Mouse (Mus musculus): ENCODE data around the gene Pde6h. TPM values are rescaled to one million over a fixed set of nuclear protein-coding genes. Genes with fewer than 3 reads are reported as not detected.

Gene Pde6h
- total RNA-seq, 2 experiments from 2014 or later, result not detected

GRCm38 (mm10) chr6:137014346-137014745 is 90.7 kb downstream of the Pde6h start:
- DNase-seq (ENCODE audit: low spot score in 2 of 2), result no peak

GRCm38 (mm10) chr6:137017216-137017973 is 93.8 kb downstream of the Pde6h start:
- no peak for DNase-seq (ENCODE audit: low spot score in 2 of 2)

Other genes starting within 250 kb of the Pde6h start
- under 1 TPM in 1 of 2 experiments, not detected in 1; 0.08 TPM for gene Gucy2c, start 142.1 kb upstream of the Pde6h start, total RNA-seq (2021)
- gene Hist4h4, start 119.4 kb upstream of the Pde6h start, total RNA-seq (2021), result 10 to 100 TPM; 32.2 to 40.5 TPM
- gene H2afj, start 115.6 kb upstream of the Pde6h start, total RNA-seq (2021), result 10 to 100 TPM; 18.1 to 19.7 TPM
- gene BC049715, start 96.2 kb upstream of the Pde6h start, total RNA-seq (2021), result under 1 TPM; 0.39 to 0.57 TPM
- 10 to 100 TPM; 83.7 to 86.2 TPM for gene Wbp11, start 95.6 kb upstream of the Pde6h start, total RNA-seq (2021)
- 1 to 10 TPM; 1.2 to 1.6 TPM for gene Smco3, start 88.4 kb upstream of the Pde6h start, total RNA-seq (2021)
- gene Art4, start 66.1 kb upstream of the Pde6h start, total RNA-seq (2021), result 1 to 10 TPM in 1 of 2 experiments, under 1 TPM in 1; 0.41 to 1.0 TPM
- 100 to 1,000 TPM in 1 of 2 experiments, 10 to 100 TPM in 1; 73.6 to 120 TPM for gene Mgp, start 48.0 kb upstream of the Pde6h start, total RNA-seq (2021)
- not detected for gene Erp27, start 1.7 kb upstream of the Pde6h start, total RNA-seq (2021)
- 10 to 100 TPM; 28.4 to 31.1 TPM for gene Arhgdib, start 18.1 kb downstream of the Pde6h start, total RNA-seq (2021)
- 1 to 10 TPM; 6.4 to 7.4 TPM for gene Rerg, start 246.7 kb downstream of the Pde6h start, total RNA-seq (2021)

Measured in gastrocnemius, postnatal 4 days (tissue).